Comparison of ENCODE assay signal across 27 mouse cellular contexts in the genomic region with DNA sequence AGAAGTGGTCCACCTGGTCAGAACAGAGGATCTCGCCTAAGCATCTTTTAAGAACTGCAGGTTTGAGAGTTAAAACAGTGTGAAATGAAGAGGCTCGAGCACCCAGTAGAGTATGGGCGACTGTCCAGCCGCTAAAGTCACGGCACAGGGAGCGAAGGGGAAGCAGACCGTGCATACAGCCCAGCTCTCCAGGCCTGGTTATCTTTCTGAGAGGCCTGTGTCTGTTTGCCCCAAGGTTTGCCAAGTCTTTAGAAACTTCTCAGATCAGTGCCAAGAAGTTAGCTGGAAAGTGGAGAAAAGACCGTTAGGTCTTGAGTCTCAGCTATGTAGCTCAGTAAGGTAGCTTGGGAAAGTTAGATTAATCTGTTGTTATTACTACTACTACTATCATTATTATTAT. TPM values are rescaled to one million over a fixed set of nuclear protein-coding genes. Genes with fewer than 3 reads are reported as not detected.
"Had no signal": no experiment of that assay in that cellular context is flagged by ENCODE, and none has a peak within 500 bp of the region (broad histone marks: within the 10 kb centered on the region; RNA-seq: fewer than 3 reads in every experiment).

No protein-coding gene starts in this region.

- H3K4me2 ChIP-seq: heart, embryonic 12.5 days; hindbrain, embryonic 13.5 days; hindbrain, embryonic 15.5 days; kidney, embryonic 15.5 days; limb, embryonic 13.5 days; limb, embryonic 15.5 days; liver, embryonic 11.5 days had no signal

- H3K27me3 ChIP-seq: heart, embryonic 12.5 days; hindbrain, embryonic 13.5 days; hindbrain, embryonic 15.5 days; kidney, embryonic 15.5 days; limb, embryonic 13.5 days; limb, embryonic 15.5 days had no signal

- H3K27ac ChIP-seq: heart, embryonic 10.5 days; hindbrain, embryonic 13.5 days; hindbrain, embryonic 15.5 days; hindbrain, postnatal 0 days; kidney, embryonic 15.5 days; kidney, postnatal 0 days; limb, embryonic 13.5 days; limb, embryonic 15.5 days had no signal

- DNase-seq: gastrocnemius, postnatal 14 days; gastrocnemius, postnatal 36 days; heart, postnatal 14 days; heart, postnatal 36 days; kidney, adult 11 months; kidney, adult 2 months; kidney, adult 9 months; kidney, postnatal 14 days; layer of hippocampus, adult 9-11 months; layer of hippocampus, postnatal 36 days; left cerebral cortex, postnatal 4 days had no signal

- H3K9me3 ChIP-seq: heart, embryonic 10.5 days; heart, embryonic 12.5 days; hindbrain, embryonic 13.5 days; hindbrain, embryonic 15.5 days; kidney, embryonic 15.5 days; limb, embryonic 13.5 days; limb, embryonic 15.5 days had no signal

- H3K9ac ChIP-seq: heart, embryonic 12.5 days; hindbrain, embryonic 13.5 days; hindbrain, embryonic 15.5 days; kidney, embryonic 15.5 days; limb, embryonic 13.5 days; limb, embryonic 15.5 days had no signal

- H3K4me1 ChIP-seq: heart, embryonic 10.5 days; heart, embryonic 12.5 days; hindbrain, embryonic 13.5 days; hindbrain, embryonic 15.5 days; kidney, embryonic 15.5 days; limb, embryonic 13.5 days; limb, embryonic 15.5 days had no signal

- H3K4me3 ChIP-seq: heart, embryonic 10.5 days; heart, embryonic 12.5 days; hindbrain, embryonic 13.5 days; hindbrain, embryonic 15.5 days; kidney, embryonic 15.5 days; limb, embryonic 13.5 days; limb, embryonic 15.5 days had no signal

- ATAC-seq: hindbrain, postnatal 0 days; intestine, embryonic 16.5 days had no signal

RNA-seq across cellular contexts. Expression of a gene that starts 46.1 kb away (rescaled TPM):
- polyA plus RNA-seq: heart, embryonic 12.5 days; heart, embryonic 14.5 days; heart, embryonic 16.5 days; hindbrain, embryonic 11.5 days; hindbrain, embryonic 13.5 days; hindbrain, embryonic 15.5 days; hindbrain, postnatal 0 days; kidney, embryonic 15.5 days; large intestine, adult 2 months; limb, embryonic 11.5 days; limb, embryonic 15.5 days had no signal
